Mouse (Mus musculus) cortical plate, adult 2 months (tissue): ENCODE measurements around the gene Cul4a.

Experiments
- CTCF ChIP-seq: fragments of 200-500 bp; IDR thresholded peaks from 2 replicates; pipeline ENCODE4 v1.5.1; 2011; ENCODE audit warnings: mild to moderate bottlenecking, control low read depth, low read length; ENCODE audit not compliant: insufficient read depth; ENCODE audit errors: extremely low read depth
- POLR2A ChIP-seq: fragments of 200-500 bp; IDR thresholded peaks from 2 replicates; pipeline ENCODE4 v1.6.1; 2011; ENCODE audit warnings: mild to moderate bottlenecking, low read length, control low read depth; ENCODE audit not compliant: insufficient read depth; ENCODE audit errors: extremely low read depth

DNA sequence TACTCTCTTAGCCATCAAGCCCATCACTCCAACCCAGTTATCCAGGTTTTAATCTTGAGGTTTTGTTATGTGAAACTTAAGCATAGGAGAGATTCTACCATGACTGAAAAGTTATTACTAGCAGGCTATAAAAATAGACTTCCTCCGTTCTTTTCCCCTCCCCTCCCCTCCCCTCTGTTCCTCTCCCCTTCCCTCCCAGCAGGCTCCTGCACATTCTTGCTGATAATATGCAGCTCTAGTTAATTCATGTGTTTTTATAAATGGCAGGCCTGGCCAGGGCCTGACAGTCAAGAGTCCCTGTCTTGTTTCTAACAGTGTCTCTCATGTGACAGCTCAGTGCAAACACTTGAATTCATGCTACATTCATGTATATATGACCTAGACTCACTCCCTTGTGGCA is 65.1 kb downstream of the Cul4a start:
- TF ChIP-seq POLR2A (no peak), CTCF (no peak)
